Mouse (Mus musculus) limb, embryonic 10.5 days (tissue): Measurements from ENCODE around the gene Rnf214. TPM values are rescaled to one million over a fixed set of nuclear protein-coding genes. Genes with fewer than 3 reads are reported as not detected.

ENCODE experiments used
- DNase-seq: peaks from one replicate; pipeline ENCODE4 v3.0.0-alpha.2; 2017; ENCODE audit warnings: low spot score
- H3K27ac ChIP-seq: fragments of 300-500 bp; sonication (generic); 2 replicates; pipeline ENCODE4 v1.5.1; 2016; ENCODE audit warnings: mild to moderate bottlenecking
- H3K27me3 ChIP-seq: fragments of 300-500 bp; sonication (generic); 2 replicates; pipeline ENCODE4 v1.6.1; 2016; ENCODE audit warnings: low read depth, mild to moderate bottlenecking; ENCODE audit not compliant: poor library complexity, severe bottlenecking
- H3K36me3 ChIP-seq: fragments of 300-500 bp; sonication (generic); 2 replicates; pipeline ENCODE4 v1.6.1; 2016; ENCODE audit warnings: mild to moderate bottlenecking, moderate library complexity
- H3K4me1 ChIP-seq: fragments of 300-500 bp; sonication (generic); 2 replicates; pipeline ENCODE4 v1.6.1; 2016
- H3K4me3 ChIP-seq: fragments of 300-500 bp; sonication (generic); 2 replicates; pipeline ENCODE4 v1.5.1; 2016; ENCODE audit warnings: mild to moderate bottlenecking, moderate library complexity
- H3K9me3 ChIP-seq: fragments of 300-500 bp; sonication (generic); replicated peaks from 2 replicates; pipeline ENCODE4 v1.6.1; 2016; ENCODE audit warnings: mild to moderate bottlenecking
- WGBS: fragments of 180-500 bp; shearing (Covaris S2); methylation state at CpG from one replicate; pipeline ENCODE4 v1.1.7; 2016; 5-methylcytosine and 5-hydroxymethylcytosine counted together
- polyA plus RNA-seq: library from polyadenylated mRNA; unstranded; fragments of >200 nt; fragmentation: Nextera tagmentation; extraction: Ambion mirVana; gene quantifications from 2 replicates; pipeline ENCODE4 v1.2.1, GENCODE M21; 2016

The Rnf214 gene
- 52.0 and 61.2 TPM in 2 replicates for polyA plus RNA-seq

DNA sequence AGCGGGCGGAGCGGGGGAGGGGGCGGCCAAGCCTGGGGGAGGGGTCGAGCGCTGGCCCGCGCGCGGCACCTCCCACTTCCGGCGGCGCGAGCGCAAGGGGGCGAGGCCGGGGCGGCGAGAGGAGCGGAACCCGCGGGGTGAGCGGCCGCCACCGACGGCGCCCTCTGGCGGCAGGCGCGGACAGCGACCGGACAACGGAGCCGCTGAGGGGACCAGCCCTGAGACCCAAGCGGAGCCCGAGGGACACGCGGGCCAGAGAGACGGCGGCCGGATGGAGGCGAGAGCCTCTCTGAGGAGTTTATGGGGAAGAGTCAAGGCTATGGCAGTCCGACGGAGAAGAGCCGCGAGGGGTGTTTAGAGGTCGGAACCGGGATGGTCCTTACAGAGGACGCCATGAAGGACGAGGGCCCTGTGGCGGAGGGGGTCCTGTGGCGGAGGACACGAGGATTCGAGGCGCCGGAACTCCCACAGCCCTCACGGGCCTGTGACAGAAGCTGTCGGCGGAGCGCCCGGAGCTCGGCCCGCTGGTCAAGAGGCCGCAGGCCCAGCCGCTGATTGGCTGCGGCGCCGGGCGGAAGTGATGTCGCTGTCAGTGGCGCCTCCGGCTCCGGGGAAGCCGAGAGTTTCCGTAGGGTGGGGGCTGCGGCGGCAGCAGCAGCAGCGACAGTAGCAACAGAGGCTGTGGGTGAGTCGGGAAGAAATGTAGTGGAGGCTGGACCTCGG, at the start of gene Rnf214, which contains the start of gene Pcsk7:
Gene Rnf214 (minus strand): TSS at position 557 of the 723 bp plus-strand sequence.
Gene Pcsk7 (plus strand): TSS at position 143 of the 723 bp plus-strand sequence.
- Histone ChIP-seq H3K36me3 (peaks cover 50% of the 10 kb centered on the region), H3K27ac (peak within 1 kb of the TSS; percentile 98), H3K4me1 (peaks cover 20% of the 10 kb centered on the region), H3K4me3 (peak within 1 kb of the TSS; percentile 96), H3K9me3 (no peaks in the 10 kb centered on the region), H3K27me3 (no peaks in the 10 kb centered on the region)
- peak; percentile 94 for DNase-seq
- 1% methylated on average over 67 of the region's 80 CpGs for WGBS

DNA sequence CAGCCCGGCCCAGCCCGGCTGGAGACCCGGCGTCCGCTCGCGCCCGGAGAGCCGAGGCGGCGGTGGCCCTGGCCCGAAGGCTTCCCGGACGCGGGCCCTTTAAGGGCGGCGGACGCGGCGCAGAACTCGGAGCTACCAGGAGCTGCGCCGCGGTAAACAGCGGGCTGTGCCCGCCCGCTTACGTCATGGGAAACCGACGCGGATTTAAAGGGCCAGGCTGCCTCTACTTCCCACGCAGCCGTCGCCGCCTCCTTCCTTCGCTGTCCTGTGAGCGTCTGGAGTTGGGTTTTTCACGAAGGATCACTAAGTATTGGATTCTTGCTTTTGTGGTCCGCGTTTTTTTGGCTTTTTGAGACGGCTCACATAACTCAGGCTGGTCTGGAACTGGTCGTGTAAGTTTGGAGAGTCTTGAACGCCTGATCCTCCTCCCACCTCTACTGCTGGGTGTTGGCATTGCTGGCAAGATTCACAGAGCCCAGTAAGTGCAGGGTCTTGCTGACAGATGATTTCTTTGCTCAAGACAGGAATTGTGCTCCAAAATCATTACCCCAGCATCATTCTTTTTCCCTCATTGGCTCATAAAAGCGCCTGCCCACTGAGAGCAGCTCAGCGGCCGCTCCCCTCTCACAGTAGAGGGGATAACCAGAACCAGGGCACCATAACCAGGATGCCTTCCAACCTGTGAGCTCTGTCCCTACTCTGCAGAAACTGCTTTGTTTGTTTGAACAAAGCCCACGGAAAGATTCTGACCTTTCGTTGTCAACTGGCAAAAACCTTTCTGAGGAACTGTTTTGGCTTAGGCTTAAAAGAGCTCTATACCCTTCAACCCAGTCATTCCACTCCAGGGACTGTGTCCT, 48.6 kb upstream of the Rnf214 start, which contains the start of gene Sidt2:
Gene Sidt2 (minus strand): TSS at position 152 of the 857 bp plus-strand sequence.
- peak within 1 kb of the TSS; percentile 95 for H3K4me3 ChIP-seq
- peak within 1 kb of the TSS; percentile 92 for H3K27ac ChIP-seq
- under 1% methylated on average over 48 of the region's 48 CpGs for WGBS
- DNase-seq, result peak; percentile 89
- H3K4me1 ChIP-seq, result peaks cover 28% of the 10 kb centered on the region
- no peaks in the 10 kb centered on the region for H3K27me3 ChIP-seq
- no peaks in the 10 kb centered on the region for H3K9me3 ChIP-seq
- peaks cover 28% of the 10 kb centered on the region for H3K36me3 ChIP-seq

DNA sequence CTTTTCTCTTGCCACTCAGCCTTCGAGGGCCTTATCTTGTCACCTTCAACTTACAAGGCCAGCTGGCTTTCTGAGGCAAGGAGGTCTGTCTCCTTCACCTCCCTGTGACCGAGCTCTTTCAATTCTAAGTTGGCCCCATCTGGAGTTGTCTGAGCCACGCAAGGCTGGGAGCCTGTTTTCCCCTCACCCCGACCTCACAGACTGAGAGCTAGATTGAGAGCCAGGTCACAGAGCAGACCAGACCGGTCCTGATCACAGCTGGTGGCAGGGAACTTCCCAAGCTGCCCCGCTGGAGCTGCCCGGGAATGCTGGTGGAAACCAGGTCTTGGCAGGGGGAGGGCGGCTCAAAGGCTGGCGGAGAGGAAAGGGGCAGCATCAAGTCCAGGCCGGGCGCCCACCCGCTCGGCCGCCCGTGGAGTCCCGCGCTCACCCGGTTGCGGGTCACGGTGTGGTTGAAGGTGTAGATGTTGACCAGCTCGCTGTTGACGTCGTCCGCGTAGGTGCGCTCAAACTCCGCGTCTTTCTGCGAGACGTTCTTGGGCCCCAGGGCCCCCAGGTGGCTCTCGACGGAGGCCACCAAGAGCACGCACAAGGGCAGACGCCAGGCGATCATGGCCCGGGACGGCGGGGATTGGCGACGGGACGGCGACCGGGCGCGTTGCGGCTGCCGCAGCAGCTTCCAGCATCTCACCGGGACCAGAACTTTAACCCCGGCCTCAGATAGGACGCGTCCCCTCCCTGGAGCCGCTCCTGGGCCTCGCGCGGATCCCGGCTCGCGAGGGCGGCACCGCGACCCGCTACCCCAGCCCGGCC, 47.8 kb upstream of the Rnf214 start:
- Histone ChIP-seq H3K4me1 (peaks cover 28% of the 10 kb centered on the region), H3K36me3 (peaks cover 34% of the 10 kb centered on the region), H3K9me3 (no peaks in the 10 kb centered on the region), H3K4me3 (peak overlapping the region; percentile 95), H3K27ac (peak overlapping the region; percentile 92), H3K27me3 (no peaks in the 10 kb centered on the region)
- WGBS, result under 1% methylated on average over 63 of the region's 63 CpGs
- no peak for DNase-seq

DNA sequence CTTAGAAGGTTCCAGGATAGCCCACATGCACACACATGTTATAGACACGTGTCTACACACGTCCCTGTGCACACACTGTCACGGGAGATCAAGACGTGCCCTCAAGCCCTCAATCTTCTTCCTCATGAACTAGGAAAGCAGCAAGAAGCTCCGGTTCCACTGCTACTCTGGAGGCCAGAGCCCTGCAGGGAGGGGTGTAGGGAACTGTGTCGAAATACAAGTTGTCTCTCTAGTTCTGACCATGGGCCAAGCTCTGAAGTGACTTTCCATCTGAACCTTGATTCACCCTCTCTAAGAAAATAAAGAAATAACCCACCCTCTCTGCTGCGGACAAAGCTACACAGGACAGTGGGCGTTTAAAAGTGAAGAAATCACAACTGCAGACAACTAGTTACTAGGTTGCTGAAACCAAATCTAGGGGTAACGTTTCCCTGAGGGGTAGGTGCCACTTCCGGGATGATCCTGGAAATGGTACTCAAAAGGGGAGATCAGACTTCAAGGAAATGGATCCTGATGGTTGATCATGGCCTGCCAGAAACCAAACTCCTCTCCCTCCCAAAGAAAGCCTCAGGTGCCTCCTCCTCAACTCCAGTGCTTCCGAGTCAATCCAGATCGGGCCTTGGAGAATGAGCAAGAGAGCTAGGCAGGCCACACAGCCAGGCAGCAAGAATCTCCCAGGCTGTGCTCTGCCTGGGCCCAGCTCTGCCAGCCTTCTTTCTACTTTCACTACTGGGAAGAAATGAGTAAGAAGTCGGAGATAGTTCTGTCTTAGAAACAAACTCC, 47.0 kb upstream of the Rnf214 start:
- WGBS, result 64% methylated on average over 13 of the region's 13 CpGs
- Histone ChIP-seq H3K4me1 (peaks cover 28% of the 10 kb centered on the region), H3K9me3 (no peaks in the 10 kb centered on the region), H3K36me3 (peaks cover 42% of the 10 kb centered on the region), H3K27me3 (no peaks in the 10 kb centered on the region), H3K27ac (peak overlapping the region; percentile 92), H3K4me3 (peak overlapping the region; percentile 95)
- no peak for DNase-seq

DNA sequence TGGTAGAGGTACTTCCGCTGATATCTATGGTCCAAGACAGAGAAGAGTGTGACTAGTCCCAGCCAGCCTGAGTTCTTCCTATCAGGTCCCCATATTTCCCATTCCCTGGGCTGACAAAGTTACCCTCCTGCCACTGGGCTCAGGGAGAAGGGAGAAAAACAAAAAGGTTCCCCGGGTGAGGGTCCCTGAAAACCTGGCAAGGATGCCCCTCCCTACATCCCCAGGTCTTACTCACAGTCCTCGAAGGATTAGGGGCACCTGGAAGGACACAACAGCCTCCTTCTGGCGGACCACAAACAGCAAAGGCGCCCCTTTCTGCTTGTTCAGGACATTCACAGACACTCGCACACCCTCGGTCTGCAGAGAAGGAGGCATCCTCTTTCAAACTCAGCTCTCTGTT, 46.2 kb upstream of the Rnf214 start:
- peaks cover 28% of the 10 kb centered on the region for H3K4me1 ChIP-seq
- no peak for DNase-seq
- no peak overlapping the region for H3K27ac ChIP-seq
- no peak overlapping the region for H3K4me3 ChIP-seq
- no peaks in the 10 kb centered on the region for H3K9me3 ChIP-seq
- peaks cover 50% of the 10 kb centered on the region for H3K36me3 ChIP-seq
- WGBS, result 78% methylated on average over 7 of the region's 7 CpGs
- no peaks in the 10 kb centered on the region for H3K27me3 ChIP-seq

DNA sequence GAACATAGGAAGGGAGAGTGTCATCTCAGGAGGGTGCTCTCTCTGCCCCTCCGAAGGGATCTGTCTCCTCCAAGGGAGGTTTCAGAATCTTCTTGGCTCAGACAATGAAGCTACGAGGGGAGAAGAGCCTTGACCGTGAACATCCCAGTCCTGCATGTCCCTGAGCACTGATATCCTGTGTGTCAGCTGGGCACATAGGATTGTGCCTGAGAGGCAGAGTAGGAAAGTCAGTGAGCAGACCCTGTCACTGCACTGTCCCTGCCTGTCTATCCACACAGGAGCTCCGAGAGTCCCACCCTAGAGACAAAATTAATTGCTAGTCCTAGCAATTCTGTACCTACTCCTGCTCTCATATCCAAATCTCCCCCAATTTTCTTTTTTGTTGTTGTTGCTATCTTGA, 45.3 kb upstream of the Rnf214 start:
- Histone ChIP-seq H3K9me3 (no peaks in the 10 kb centered on the region), H3K36me3 (peaks cover 58% of the 10 kb centered on the region), H3K4me3 (no peak overlapping the region), H3K27ac (no peak overlapping the region), H3K4me1 (peaks cover 28% of the 10 kb centered on the region), H3K27me3 (no peaks in the 10 kb centered on the region)
- 97% methylated on average over 4 of the region's 4 CpGs for WGBS
- no peak for DNase-seq

DNA sequence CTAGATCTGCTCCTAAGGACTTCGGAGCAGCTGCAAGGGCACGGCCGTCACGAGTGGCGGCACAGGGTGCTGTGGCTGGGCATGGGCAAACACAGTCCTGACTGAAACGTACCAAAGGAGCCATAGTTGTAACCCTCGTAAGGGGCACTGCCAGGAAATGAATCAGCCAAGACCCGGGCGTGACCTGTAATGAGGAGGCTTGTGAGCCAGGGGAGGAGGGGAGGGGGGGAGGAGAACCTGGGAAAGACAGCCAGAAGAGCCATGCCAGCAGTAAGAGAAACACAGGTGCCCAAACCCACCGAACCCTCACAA, 40.1 kb upstream of the Rnf214 start:
- H3K9me3 ChIP-seq, result no peaks in the 10 kb centered on the region
- DNase-seq, result no peak
- 0 out of 2 replicates have a peak, but pooled peaks cover 3% of the 10 kb centered on the region for H3K4me1 ChIP-seq
- no peak overlapping the region for H3K27ac ChIP-seq
- 90% methylated on average over 10 of the region's 10 CpGs for WGBS
- H3K4me3 ChIP-seq, result no peak overlapping the region
- no peaks in the 10 kb centered on the region for H3K27me3 ChIP-seq
- peaks cover 96% of the 10 kb centered on the region for H3K36me3 ChIP-seq

DNA sequence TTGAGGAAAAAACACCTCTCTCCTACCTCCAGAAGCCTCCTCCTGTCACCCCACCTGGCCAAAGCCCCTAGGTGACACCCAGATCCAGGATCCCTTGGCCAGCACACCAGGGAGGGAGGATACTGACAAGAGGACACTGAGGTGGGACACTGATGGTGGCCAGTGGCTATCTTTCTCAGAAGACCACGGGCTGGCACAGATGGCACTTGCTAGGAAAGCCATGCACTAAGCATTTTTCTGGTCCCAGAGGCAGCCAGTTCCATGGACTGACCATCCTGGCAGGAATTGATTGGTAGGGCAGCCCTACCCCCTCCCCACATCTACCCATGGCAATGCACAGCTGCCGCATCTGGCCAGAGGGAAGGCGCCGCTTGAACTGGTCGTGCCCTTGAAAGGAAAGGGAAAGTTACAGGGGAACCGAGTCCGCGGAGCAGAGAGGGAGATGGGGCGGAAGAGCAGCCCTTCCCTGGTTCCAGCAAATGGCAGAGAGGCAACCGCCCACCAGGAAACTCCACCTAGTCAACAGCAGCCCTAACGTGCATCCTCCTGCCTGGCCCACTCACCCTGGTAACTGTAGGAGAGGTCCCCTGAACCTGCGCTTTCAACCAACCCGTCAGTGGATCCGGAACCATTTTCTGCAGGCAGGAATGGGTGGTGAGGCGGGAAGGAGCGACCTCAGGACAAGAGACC, 39.6 kb upstream of the Rnf214 start:
- Histone ChIP-seq H3K27me3 (no peaks in the 10 kb centered on the region), H3K4me1 (0 out of 2 replicates have a peak, but pooled peaks cover 3% of the 10 kb centered on the region), H3K27ac (no peak overlapping the region), H3K4me3 (no peak overlapping the region), H3K36me3 (peaks cover 96% of the 10 kb centered on the region), H3K9me3 (no peaks in the 10 kb centered on the region)
- no peak for DNase-seq
- 83% methylated on average over 16 of the region's 16 CpGs for WGBS

DNA sequence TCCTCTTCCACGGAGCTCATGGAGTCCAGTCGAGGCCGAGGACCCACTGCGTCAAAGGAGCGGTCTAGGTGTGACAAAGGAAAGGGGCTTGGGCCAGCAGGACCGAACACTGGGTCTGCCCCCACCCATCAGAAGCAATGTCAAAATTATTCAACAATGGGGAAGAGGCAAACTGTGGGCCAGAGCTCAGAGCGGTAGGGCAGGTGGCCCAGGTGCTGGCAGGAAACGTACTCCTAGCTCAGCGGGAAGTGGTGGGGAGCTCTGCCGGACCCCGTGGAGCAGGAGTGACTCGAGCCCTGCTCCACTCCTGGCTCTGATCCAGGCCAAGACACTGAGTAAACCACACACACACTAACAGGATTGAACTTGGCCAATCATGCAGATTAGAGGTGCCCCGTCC, 39.0 kb upstream of the Rnf214 start:
- DNase-seq, result no peak
- H3K27ac ChIP-seq, result no peak overlapping the region
- 0 out of 2 replicates have a peak, but pooled peaks cover 3% of the 10 kb centered on the region for H3K4me1 ChIP-seq
- peaks cover 100% of the 10 kb centered on the region for H3K36me3 ChIP-seq
- no peak overlapping the region for H3K4me3 ChIP-seq
- no peaks in the 10 kb centered on the region for H3K27me3 ChIP-seq
- no peaks in the 10 kb centered on the region for H3K9me3 ChIP-seq
- WGBS, result 93% methylated on average over 13 of the region's 13 CpGs

DNA sequence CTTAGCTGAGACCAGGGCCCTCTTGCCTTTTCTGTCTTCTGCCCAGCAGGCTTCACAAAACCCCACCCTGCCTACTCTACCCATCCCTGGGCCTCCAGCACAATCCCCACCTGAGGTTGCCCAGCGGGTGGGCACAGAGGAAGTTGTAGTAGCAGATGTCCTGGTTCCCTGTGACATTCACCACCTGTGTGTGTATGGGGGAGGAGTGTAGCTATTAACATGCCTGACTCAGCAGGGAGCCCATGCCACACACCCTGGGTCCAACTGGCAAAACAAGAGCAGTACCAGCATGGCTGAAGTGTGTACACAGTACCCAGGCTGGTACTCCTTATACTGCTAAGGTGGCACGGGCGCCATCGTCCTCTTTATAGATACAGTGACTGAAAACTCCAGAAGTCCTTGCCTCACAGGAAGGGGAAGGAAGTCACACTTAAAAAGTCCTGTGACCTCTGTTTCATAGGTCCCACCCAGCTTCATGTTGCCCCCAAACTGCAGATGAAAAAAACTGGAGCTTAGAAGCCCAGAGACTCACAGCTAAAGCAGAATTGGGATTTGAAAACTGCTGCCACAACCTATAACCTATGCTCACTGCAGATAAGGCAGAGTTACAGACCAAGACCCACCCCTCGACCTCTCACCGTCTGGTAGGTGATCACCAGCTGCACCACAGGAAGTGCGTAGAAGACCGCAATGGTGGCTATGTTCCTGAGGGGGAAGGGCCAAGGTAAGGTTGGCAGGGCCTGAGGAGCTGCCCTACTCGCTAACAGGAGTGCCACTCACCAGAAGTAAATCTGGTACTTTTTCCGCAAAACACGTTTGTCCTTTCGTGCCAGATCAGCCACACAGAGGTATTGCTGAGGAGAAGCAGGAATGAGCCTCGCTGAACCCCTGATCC, 38.0 kb upstream of the Rnf214 start:
- H3K36me3 ChIP-seq, result peaks cover 95% of the 10 kb centered on the region
- DNase-seq, result no peak
- WGBS, result 87% methylated on average over 13 of the region's 13 CpGs

More for the DNA sequence above, 38.0 kb upstream of the Rnf214 start:
- no peaks in the 10 kb centered on the region for H3K27me3 ChIP-seq
- H3K27ac ChIP-seq, result no peak overlapping the region
- H3K4me3 ChIP-seq, result no peak overlapping the region
- no peaks in the 10 kb centered on the region for H3K9me3 ChIP-seq
- H3K4me1 ChIP-seq, result 0 out of 2 replicates have a peak, but pooled peaks cover 3% of the 10 kb centered on the region
